Mouse (Mus musculus): ENCODE measurements around the gene Zbp1.

DNA sequence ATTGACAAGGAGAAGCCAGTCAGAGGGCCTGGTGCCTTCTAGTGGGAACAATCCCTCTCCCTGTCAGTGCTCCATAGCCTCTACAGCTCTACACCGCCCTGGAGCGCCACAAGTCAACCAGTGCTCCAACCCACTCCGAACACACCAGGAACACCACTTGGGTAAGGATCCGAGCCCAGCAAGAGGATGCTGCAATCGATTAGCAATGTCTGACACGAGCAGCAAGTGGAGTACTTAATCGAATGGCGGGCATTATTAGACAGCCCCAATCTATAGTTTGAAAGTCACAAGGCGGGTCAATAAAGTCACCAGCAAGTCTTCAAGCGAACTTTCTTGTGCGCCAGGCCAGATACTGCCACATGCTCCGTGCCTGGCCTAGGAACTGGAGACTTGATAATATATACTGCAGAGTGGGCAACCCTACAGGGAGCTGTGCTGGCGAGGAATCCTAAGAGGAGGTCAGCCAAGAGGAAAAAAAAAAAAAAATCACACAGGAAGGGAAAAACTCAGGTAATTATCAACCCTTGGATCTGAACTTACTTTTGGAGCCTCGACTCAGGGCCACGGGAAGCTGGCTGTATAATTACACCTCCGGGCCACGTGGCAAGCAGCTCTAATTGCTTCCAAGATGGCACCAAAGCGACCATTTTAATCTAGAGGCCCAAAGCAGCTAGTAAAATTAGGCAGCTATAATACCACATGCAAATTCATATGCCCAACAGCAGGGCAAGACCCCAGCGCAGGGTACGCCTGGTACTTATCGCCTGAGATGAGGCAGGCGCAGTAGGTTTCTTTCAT, 46.9 kb upstream of the Zbp1 start:
- TF ChIP-seq CTCF (IDR thresholded peaks at IDR 0.05; ENCODE audit: borderline replicate concordance, control insufficient read depth, extremely low read depth, insufficient read depth, low read length, poor library complexity) (no peak), POLR2A (IDR thresholded peaks at IDR 0.05; ENCODE audit: control insufficient read depth, extremely low read depth, insufficient read depth, low read length, poor library complexity) (no peak)
